Mouse (Mus musculus): ENCODE results near the gene Grap. TPM values are rescaled to one million over a fixed set of nuclear protein-coding genes. Genes with fewer than 3 reads are reported as not detected.

The Grap gene
- total RNA-seq, 2 experiments from 2014 or later: 2.0 to 2.7 TPM

DNA sequence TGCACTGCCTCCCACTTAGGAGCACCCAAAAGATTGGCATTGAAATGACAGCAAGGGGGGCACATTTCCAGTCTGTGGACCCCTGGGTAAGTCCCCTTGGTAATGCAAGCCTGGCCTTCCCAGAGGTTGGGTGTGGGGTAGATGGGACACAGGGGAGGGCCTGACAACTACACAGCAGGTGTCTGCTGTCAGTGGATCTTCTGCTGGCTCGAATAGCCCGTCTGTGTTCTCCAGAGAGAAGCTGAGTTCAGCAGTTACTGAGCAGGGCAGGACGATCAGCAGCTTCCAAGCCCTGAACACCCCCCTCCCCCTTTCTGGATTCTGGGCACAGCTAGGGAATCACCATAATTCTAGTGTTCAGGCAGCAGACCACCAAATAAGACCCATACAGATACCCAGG is 66.3 kb downstream of the Grap start:
- no peak for DNase-seq (ENCODE audit: low spot score)

DNA sequence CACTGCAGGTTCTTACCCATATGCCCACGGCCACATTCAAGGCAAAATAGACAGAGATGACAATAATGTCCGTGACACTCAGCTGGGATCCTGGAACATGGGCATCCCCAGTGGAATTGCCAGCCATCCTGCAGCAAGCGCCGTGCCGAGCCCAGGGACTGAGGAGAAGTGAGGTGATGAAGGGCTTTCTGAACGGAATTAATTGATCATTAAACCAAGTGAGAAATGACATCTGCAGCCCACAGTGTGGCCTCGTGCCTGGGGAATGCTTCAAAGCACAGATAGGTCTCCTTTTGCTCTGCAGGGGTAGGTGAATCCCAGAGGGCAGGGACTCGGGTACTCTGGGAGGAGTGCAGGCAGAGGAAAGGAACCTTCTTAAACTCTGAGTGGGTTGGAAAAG is 66.8 kb downstream of the Grap start:
- no peak for DNase-seq (ENCODE audit: low spot score)

DNA sequence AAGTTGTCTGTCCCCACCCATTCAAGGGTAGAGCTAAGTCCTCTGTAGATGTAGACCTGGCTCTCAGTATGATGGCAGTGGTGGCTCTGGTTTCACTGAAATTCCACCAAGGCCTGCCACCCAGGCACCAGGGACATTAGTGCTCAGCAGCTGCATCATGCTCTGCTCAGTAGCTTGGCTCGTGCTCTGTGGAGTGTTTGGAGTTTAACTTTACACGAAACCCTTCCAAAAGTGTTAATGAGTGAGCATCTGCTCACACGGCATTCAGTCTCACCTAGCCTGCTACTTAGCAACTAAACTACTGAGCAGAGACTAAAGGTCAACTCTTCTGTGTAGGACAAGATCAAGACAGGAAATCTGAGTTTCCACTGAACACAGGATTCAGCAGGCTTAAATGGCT is 67.6 kb downstream of the Grap start, which contains the start of gene Slc5a10:
Gene Slc5a10 (minus strand): TSS at position 191 of the 400 bp plus-strand sequence.
- no peak for DNase-seq (ENCODE audit: low spot score)

DNA sequence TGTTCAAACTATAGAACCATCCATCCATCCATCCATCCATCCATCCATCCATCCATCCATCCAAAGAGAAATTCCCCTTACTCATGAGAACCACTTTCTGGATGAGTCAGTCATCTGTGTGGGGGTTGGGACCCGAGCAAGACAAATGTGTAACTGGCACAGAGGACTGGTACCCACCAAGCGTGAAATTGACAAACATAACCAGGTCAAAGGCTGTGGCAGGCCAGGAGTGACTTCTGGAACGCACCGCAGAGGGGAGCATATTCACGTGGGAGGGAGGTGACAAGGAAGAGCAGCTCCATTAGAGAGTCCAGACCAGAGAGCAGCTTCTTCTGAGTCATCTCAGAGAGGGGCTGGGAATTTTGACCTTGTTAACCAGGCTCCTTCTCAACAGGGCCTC is 69.0 kb downstream of the Grap start:
- no peak for DNase-seq (ENCODE audit: low spot score)

Other genes starting within 250 kb of the Grap start
- gene Rnf112, start 199.1 kb upstream of the Grap start, total RNA-seq (2021): not detected
- gene Mfap4, start 167.8 kb upstream of the Grap start, total RNA-seq (2021): 1 to 10 TPM; 6.5 to 7.4 TPM
- gene Mapk7, start 158.9 kb upstream of the Grap start, total RNA-seq (2021): 1 to 10 TPM; 3.5 to 4.1 TPM
- gene B9d1, start 148.1 kb upstream of the Grap start, total RNA-seq (2021): 1 to 10 TPM; 3.8 to 4.0 TPM
- gene Epn2, start 73.6 kb upstream of the Grap start, total RNA-seq (2021): 10 to 100 TPM; 23.2 to 25.1 TPM
- 1 to 10 TPM in 1 of 2 experiments, under 1 TPM in 1; 0.57 to 1.1 TPM for gene Fam83g, start 30.8 kb downstream of the Grap start, total RNA-seq (2021)
- not detected for gene Slc5a10, start 67.6 kb downstream of the Grap start, total RNA-seq (2021)
- 1 to 10 TPM; 4.6 to 5.0 TPM for gene Prpsap2, start 108.8 kb downstream of the Grap start, total RNA-seq (2021)
- 10 to 100 TPM; 75.4 to 75.8 TPM for gene Ulk2, start 201.8 kb downstream of the Grap start, total RNA-seq (2021)

Measured in gastrocnemius, adult 18-20 months (tissue).